Mouse (Mus musculus): ENCODE results near the gene Gm49321. TPM values are rescaled to one million over a fixed set of nuclear protein-coding genes. Genes with fewer than 3 reads are reported as not detected.

The Gm49321 gene
- total RNA-seq, 1 experiment from 2014 or later, result 11.0 TPM

DNA sequence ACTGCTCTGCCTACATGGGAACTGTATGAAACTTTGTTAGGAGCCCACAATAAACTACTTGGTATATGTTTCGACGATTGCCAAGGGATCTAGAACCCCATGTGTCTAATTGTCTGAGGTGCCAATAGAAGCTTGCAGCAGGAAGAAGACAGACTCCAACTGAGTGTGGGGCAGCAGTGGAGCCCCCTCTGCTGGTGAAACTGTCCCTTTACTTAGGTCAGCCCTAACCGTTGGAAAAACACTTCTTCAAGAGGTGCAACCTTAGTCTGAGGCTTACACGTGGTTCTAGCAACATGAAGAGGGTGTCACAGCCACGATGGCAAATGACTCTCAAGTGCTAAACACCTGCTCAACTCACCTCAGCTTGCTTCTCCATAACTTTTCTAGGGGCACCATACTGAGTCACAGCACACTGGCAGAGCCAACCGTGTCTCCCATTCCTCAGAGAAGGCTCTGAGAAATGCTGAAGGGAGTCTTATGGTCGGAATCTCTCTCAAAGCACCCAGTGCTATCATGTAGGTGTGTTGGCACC lies 77.4 kb downstream of the Gm49321 start:
- peak; percentile 50 for DNase-seq

DNA sequence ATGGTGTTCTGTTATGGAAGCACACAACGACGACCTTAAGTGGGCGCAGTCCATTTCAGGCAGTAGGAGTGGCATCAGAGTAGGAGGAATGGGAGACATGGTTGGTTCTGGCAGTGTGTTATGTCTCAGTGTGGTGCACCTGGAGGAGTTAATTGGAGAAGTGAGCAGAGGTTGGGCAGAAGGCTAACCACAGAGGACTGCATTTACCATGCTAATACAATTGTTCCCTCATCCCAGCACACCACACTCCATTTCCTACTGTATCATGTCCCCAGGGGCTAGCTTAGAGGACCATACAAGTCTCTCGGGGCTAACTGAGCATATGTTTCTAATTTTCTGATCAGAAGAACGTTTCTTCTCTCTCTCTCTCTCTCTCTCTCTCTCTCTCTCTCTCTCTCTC lies 78.0 kb downstream of the Gm49321 start:
- no peak for DNase-seq

Other genes starting within 250 kb of the Gm49321 start
- gene Hif1a, start 36.3 kb upstream of the Gm49321 start, total RNA-seq (2021), result 65.6 and 67.1 TPM in 2 replicates
- gene Snapc1, start 26.8 kb downstream of the Gm49321 start, total RNA-seq (2021), result 13.1 and 24.1 TPM in 2 replicates
- 1.3 and 1.6 TPM in 2 replicates for gene Syt16, start 60.0 kb downstream of the Gm49321 start, total RNA-seq (2021)

Measured in adrenal gland, postnatal 25 days (tissue).